Mouse (Mus musculus): ENCODE data around the gene 3425401B19Rik.

3425401B19Rik gene

GRCm38 (mm10) chr14:32685124-32685826 lies at the start of gene 3425401B19Rik:
Gene 3425401B19Rik, minus strand, starts transcription at chr14:32685293.
- no peak for DNase-seq (ENCODE audit: low read depth, low spot score)

GRCm38 (mm10) chr14:32732961-32733360 lies 47.9 kb upstream of the 3425401B19Rik start:
- no peak for DNase-seq (ENCODE audit: low read depth, low spot score)

GRCm38 (mm10) chr14:32726864-32727263 lies 41.8 kb upstream of the 3425401B19Rik start:
- DNase-seq (ENCODE audit: low read depth, low spot score): no peak

- DNase-seq (ENCODE audit: low read depth, low spot score): no peak
These were observed 36.4 kb upstream of the 3425401B19Rik start for GRCm38 (mm10) chr14:32721461-32721860.

- peak; percentile 65 for DNase-seq (ENCODE audit: low read depth, low spot score)
These were observed 31.8 kb upstream of the 3425401B19Rik start for GRCm38 (mm10) chr14:32716763-32717439.

- no peak for DNase-seq (ENCODE audit: low read depth, low spot score)
These were observed 30.4 kb upstream of the 3425401B19Rik start for GRCm38 (mm10) chr14:32715489-32715888.

- DNase-seq (ENCODE audit: low read depth, low spot score): no peak
These were observed 30.0 kb upstream of the 3425401B19Rik start for GRCm38 (mm10) chr14:32715076-32715475.

- DNase-seq (ENCODE audit: low read depth, low spot score): no peak
These were observed 24.8 kb upstream of the 3425401B19Rik start for GRCm38 (mm10) chr14:32709861-32710260.

GRCm38 (mm10) chr14:32708756-32709155 lies 23.7 kb upstream of the 3425401B19Rik start:
- no peak for DNase-seq (ENCODE audit: low read depth, low spot score)

- DNase-seq (ENCODE audit: low read depth, low spot score): no peak
These were observed 22.8 kb upstream of the 3425401B19Rik start for GRCm38 (mm10) chr14:32707938-32708337.

- no peak for DNase-seq (ENCODE audit: low read depth, low spot score)
These were observed 15.9 kb upstream of the 3425401B19Rik start for GRCm38 (mm10) chr14:32700972-32701371.

GRCm38 (mm10) chr14:32698556-32698955 lies 13.5 kb upstream of the 3425401B19Rik start:
- no peak for DNase-seq (ENCODE audit: low read depth, low spot score)

- DNase-seq (ENCODE audit: low read depth, low spot score): no peak
These were observed 12.7 kb upstream of the 3425401B19Rik start for GRCm38 (mm10) chr14:32697774-32698173.

GRCm38 (mm10) chr14:32696344-32696743 lies 11.3 kb upstream of the 3425401B19Rik start:
- DNase-seq (ENCODE audit: low read depth, low spot score): no peak

GRCm38 (mm10) chr14:32695906-32696305 lies 10.8 kb upstream of the 3425401B19Rik start:
- DNase-seq (ENCODE audit: low read depth, low spot score): no peak

GRCm38 (mm10) chr14:32684735-32685105 lies 373 bp downstream of the 3425401B19Rik start:
- DNase-seq (ENCODE audit: low read depth, low spot score): no peak

- DNase-seq (ENCODE audit: low read depth, low spot score): no peak
These were observed 935 bp downstream of the 3425401B19Rik start for GRCm38 (mm10) chr14:32683982-32684734.

- DNase-seq (ENCODE audit: low read depth, low spot score): no peak
These were observed 1.7 kb downstream of the 3425401B19Rik start for GRCm38 (mm10) chr14:32683251-32683838.

GRCm38 (mm10) chr14:32682536-32682935 lies 2.6 kb downstream of the 3425401B19Rik start:
- no peak for DNase-seq (ENCODE audit: low read depth, low spot score)

- no peak for DNase-seq (ENCODE audit: low read depth, low spot score)
These were observed 3.5 kb downstream of the 3425401B19Rik start for GRCm38 (mm10) chr14:32681603-32682002.

- DNase-seq (ENCODE audit: low read depth, low spot score): no peak
These were observed 6.5 kb downstream of the 3425401B19Rik start for GRCm38 (mm10) chr14:32678565-32678964.

- no peak for DNase-seq (ENCODE audit: low read depth, low spot score)
These were observed 11.9 kb downstream of the 3425401B19Rik start for GRCm38 (mm10) chr14:32673178-32673577.
